Mouse (Mus musculus) B cell, adult 2 months (primary cell): ENCODE measurements at regions not wholly inside any gene's neighbourhood (a gene's known extent, or its start where the extent isn't known, plus 50 kb on each side); places are given as distances from the start of the nearest gene placed in this dataset.

Experiments
- DNase-seq, 2 experiments: peaks; one replicate each; pipeline ENCODE4 v3.0.0; 2022

DNA sequence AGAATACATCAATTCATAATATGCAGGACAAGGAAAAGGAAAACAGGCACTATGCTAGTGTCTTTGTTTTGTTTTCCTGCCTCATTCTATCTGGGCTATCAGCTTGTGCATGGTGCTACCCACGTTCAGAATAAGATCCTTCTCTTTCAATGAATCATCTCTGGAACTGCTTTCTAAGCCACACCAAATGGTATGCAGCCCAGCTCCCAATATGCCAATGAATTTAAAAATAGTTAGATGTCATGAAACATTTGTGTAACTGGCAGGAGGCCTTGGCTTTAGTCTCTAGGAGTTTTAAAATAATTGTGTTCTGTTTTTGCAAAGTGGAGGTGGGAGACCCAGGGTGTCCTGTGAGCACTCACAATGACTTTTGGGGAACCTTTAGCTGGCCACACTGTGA is 603.1 kb upstream of the Sema6d start:
- no peak for DNase-seq

DNA sequence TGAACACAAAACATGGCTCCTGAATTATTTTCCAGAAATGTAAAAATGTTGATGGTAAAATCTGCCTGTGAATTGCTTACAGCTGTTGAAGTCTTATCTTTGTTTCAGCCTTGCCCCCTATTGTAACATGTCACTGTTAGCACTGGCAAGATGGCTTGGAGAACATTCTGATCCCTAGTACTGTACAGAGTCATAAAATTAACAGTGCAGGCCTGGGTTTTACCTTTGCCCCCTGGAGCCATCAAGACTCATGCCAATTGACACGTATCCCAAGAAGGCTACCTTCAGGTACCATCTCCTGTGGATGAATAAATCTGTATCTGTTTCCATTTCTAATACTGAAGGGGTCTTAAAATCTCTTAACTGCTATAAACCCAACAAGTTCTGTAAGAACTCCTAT is 583.6 kb upstream of the Sema6d start:
- DNase-seq = no peak

DNA sequence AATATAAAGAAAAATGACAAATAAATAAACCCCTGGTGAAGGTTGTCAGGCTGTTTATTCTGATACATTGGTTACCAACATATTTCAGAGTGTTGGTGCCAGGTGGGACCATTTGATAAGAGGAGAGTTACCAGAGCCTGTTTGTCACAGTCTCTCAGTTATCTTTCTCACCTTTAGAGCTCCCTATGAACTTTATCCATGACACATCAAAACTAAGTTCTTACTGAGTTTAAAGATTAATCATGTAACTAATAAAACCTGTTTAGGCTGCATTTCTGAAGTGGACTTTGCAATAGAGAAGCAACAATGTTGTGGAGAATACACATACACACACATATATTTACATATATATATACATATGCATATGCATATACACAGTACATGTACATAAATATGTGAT is 582.7 kb upstream of the Sema6d start:
- no peak for DNase-seq

DNA sequence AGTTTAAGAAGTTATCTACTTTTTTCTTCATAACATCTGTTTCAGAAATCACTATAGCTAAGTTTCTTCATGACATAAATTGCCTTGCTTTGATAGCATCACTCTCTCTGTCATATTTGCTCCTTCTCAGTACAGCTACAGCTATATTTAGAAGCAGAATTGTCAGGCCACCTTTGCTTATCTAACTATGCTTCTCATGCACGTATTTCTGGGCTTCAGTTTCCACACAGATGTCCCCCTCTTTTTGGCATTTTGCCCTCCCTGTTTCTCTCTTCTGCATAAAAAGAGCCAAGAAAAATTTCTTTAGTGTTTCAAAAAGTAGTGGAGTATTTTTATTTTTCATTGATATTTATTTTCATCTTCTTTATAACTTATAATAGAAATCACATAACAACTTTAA is 560.9 kb upstream of the Sema6d start:
- DNase-seq = no peak

DNA sequence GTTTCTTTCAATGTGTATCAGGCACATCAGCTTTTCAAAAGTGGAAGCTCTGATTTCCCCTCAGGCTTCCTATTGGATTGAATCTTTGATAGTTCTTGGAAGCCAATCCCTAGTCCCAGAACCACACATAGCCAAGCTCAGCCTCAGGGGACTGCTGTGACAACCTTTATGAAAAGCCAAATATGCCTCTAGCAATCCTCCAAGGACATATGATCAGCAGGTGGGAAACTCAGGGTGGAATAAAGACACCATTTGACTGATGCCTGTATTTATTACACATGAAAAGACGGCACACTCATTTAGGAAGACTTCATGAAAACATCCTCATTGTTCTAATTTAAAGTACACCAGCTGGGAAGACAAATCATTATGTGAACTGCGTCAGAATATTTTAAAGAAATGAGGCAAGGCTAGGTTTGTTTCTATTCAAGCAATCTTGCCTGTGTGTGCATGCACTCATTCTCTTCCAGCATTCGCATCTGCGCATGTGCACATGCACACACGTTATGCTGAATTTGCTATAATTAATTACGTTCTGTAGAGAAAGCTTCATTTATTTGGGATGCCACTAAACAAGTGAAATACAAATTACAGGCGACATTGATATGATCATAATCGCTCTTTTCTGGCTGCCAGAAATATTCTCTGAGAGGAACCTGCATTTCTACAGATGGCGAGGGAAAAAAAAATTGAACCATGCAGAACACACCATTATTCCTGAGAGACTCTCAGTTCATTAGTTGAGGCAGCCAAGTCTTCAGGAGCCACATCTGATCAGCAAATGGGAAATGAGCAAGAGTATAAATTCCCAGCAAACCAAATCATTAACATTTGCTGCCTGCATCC is 556.6 kb upstream of the Sema6d start:
- DNase-seq = no peak

DNA sequence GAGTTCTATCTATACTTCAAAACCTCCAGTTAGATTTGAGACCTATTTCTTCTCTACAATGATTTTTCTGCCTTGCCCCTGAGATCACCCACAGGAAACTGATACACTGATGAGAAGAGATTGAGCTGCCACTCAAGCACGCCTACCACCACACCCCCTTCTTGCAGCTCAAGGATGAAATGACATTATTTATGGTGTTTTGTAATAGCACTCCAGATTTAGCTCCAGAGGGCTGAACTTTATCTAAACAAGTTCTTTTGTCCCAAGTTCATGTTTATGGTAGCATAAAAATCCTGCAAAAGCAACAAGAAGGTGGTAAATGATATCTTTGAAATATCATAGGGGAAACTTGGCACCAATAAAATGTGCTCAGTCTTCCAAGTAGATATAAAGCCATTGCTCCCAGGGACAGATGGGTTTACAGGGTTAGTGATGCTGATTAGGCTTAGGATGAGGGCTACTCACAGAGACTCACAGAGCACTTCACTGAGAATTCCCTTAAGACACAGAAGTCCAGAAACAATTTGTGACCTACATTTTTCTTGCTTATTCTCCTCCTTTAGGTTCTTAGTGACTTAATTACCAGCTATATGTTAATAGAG is 538.4 kb upstream of the Sema6d start:
- no peak for DNase-seq

DNA sequence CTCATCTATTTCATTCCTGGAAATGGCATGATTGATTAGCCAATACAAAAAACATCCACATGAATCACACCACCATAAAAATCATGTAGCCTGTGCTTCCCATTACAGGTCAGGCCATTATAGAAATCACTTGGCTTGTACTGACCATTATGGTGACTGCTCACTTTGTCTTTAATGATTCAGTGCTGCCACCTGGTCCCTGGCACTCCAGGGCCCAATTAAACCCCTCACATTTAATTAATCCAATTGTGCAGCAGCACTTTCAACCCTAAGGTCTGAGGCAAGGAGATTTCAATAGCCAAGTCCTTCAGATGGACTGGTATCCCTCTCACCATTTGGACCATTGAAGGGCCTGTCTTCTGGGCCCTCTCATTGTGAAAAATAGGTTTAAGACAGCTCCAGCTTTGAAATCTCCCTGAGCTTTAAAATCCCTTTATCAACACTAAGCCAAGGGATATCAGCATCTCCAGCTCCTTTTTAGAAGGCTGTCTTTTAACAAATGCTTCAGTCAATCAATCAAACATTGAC is 531.6 kb upstream of the Sema6d start:
- no peak for DNase-seq
